Mouse (Mus musculus): ENCODE measurements at regions not wholly inside any gene's neighbourhood (a gene's known extent, or its start where the extent isn't known, plus 50 kb on each side); places are given as distances from the start of the nearest gene placed in this dataset.

DNA sequence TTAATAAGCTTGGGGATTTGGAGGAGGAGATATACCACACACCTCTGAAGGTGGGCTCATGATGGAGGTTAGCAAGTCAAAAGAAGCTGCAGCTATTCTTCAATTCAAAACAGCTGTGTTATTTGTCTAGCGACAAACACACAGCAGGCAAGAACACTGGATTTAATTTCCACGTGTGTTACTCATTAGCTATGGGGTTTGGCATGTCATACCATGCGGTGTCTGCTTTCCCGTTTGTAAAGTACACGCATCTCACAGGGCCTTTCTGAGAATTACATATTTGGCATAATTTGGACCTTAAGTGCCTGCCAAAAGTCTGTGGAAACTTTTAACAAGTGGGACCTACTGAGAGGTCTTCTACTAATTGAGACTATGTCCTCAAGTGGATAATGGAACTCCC, 65.5 kb upstream of the Xpr1 start:
- Histone ChIP-seq H3K27me3 (ENCODE audit: control insufficient read depth, insufficient read depth, low read length) (no peaks in the 10 kb centered on the region), H3K9me3 (ENCODE audit: control insufficient read depth, low read length) (no peaks in the 10 kb centered on the region), H3K27ac (no peak overlapping the region), H3K4me1 (replicated peaks; ENCODE audit: control insufficient read depth in 2 of 2, insufficient read depth in 2 of 2, low read length in 1 of 2) (peaks cover 5 to 10% of the 10 kb centered on the region in 2 experiments; a peak in 2 of 4 replicates), H3K9ac (replicated peaks) (no peak overlapping the region), H3K36me3 (replicated peaks; ENCODE audit: control insufficient read depth, insufficient read depth, low read depth) (no peaks in the 10 kb centered on the region), H3K4me2 (ENCODE audit: low read depth) (no peak overlapping the region), H3K4me3 (ENCODE audit: insufficient read depth in 1 of 2, low read depth in 2 of 2, low read length in 2 of 2) (no peak overlapping the region)
- TF ChIP-seq CTCF (IDR thresholded peaks at IDR 0.05; ENCODE audit: low read depth) = no peak
- 77% methylated on average over 5 of the region's 5 CpGs for WGBS (ENCODE audit: insufficient replicate concordance)
- no peak for DNase-seq (ENCODE audit: low read depth in 3 of 3, low spot score in 3 of 3)
- no peak for ATAC-seq (ENCODE audit: insufficient read depth)

DNA sequence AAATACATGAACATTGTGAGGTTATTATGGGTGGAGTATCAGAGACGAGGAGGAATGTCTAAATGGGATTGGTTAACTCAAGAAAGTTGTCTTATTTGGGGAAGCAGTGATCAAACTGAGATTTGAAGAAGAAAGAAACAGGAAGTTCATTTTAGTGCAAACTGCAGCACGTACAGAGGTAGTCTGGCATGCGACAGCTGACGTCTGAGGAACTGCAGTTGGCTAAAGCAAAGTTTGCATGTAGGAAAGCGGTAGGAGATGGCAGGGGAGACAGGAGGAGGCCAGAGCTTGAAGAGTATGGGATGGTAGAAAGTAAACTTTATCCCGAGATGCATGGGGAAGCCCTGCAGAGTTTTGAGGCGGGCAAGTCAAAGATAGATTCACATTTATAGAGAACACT, 66.5 kb upstream of the Xpr1 start:
- TF ChIP-seq CTCF (IDR thresholded peaks at IDR 0.05; ENCODE audit: low read depth) (no peak), EP300 (IDR thresholded peaks at IDR 0.05; ENCODE audit: low read depth) (no peak)

DNA sequence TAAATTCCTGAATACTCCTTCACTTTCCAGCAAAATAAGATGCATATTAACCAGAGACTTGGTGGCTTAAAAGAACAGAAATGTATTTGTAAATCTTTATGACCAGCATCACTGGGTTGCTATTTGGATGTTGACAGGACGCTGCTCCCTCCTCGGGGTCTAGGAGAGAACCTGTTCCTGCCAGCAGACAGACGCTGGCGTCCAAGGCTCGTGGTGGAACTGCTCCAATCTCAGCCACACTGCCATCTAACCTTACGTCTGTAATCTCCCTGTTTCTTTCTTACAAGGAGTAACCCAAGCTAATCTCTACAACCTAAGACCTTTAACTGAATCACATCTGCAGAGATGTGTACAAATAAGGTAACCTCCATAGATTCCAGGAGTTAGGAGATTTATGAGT, 70.1 kb upstream of the Acbd6 start:
- no peak overlapping the region for H3K9ac ChIP-seq (replicated peaks)
- ATAC-seq (ENCODE audit: insufficient read depth) (no peak), DNase-seq (ENCODE audit: low read depth in 3 of 3, low spot score in 3 of 3) (no peak)
- no peaks in the 10 kb centered on the region for H3K4me1 ChIP-seq (replicated peaks; ENCODE audit: control insufficient read depth in 2 of 2, insufficient read depth in 2 of 2, low read length in 1 of 2)
- no peak overlapping the region for H3K27ac ChIP-seq
- H3K36me3 ChIP-seq (replicated peaks; ENCODE audit: control insufficient read depth, insufficient read depth, low read depth) = no peaks in the 10 kb centered on the region
- H3K27me3 ChIP-seq (ENCODE audit: control insufficient read depth, insufficient read depth, low read length) = no peaks in the 10 kb centered on the region
- no peaks in the 10 kb centered on the region for H3K9me3 ChIP-seq (ENCODE audit: control insufficient read depth, low read length)
- no peak overlapping the region for H3K4me2 ChIP-seq (ENCODE audit: low read depth)
- 65% methylated on average over 6 of the region's 6 CpGs for WGBS (ENCODE audit: insufficient replicate concordance)
- TF ChIP-seq CTCF (IDR thresholded peaks at IDR 0.05; ENCODE audit: low read depth) (no peak), EP300 (IDR thresholded peaks at IDR 0.05; ENCODE audit: low read depth) (no peak)
- no peak overlapping the region for H3K4me3 ChIP-seq (ENCODE audit: insufficient read depth in 1 of 2, low read depth in 2 of 2, low read length in 2 of 2)

More for the DNA sequence above, 66.5 kb upstream of the Xpr1 start:
- Histone ChIP-seq H3K27ac (no peak overlapping the region), H3K9ac (replicated peaks) (no peak overlapping the region), H3K27me3 (ENCODE audit: control insufficient read depth, insufficient read depth, low read length) (no peaks in the 10 kb centered on the region), H3K4me3 (ENCODE audit: insufficient read depth in 1 of 2, low read depth in 2 of 2, low read length in 2 of 2) (no peak overlapping the region), H3K9me3 (ENCODE audit: control insufficient read depth, low read length) (no peaks in the 10 kb centered on the region), H3K4me1 (replicated peaks; ENCODE audit: control insufficient read depth in 2 of 2, insufficient read depth in 2 of 2, low read length in 1 of 2) (peaks cover 5 to 10% of the 10 kb centered on the region in 2 experiments; a peak in 2 of 4 replicates), H3K36me3 (replicated peaks; ENCODE audit: control insufficient read depth, insufficient read depth, low read depth) (no peaks in the 10 kb centered on the region), H3K4me2 (ENCODE audit: low read depth) (no peak overlapping the region)
- ATAC-seq (ENCODE audit: insufficient read depth) = no peak
- no peak for DNase-seq (ENCODE audit: low read depth in 3 of 3, low spot score in 3 of 3)
- 39% methylated on average over 7 of the region's 7 CpGs for WGBS (ENCODE audit: insufficient replicate concordance)

DNA sequence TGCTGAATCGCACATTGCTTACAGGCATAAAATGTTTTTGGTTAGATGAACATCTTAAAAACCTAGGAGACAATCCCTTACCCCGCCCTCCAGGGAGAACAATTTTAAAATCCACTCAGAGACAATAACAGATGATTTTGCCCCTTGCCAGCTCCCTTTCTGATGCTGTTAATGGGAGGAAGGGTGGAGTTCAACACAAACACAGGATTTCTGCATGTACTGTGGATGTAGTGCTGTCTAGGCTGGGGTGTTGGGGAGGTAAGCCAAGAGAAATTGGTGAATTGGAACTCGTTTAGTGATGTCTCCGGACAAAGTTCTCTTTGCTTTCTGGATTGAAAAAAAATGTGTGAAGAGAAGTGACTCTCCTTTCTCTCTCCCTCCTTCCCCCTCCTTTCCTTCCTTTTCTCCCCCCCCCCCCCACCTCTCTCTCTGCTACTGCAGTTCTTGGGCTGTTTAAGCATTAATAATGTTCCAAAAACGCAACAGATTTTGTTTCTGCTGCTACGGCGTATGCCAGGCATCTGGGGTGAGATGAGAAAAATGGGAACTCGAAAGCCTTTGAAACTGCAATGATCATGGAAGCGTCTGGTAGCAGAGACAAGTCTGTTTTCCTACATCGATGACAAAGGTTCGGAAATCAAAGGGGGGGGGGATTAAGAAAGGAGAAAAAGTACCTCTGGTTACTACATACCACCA, 68.8 kb upstream of the Acbd6 start:
- TF ChIP-seq CTCF (IDR thresholded peaks at IDR 0.05; ENCODE audit: low read depth) = no peak
- H3K27me3 ChIP-seq (ENCODE audit: control insufficient read depth, insufficient read depth, low read length) = no peaks in the 10 kb centered on the region
- H3K27ac ChIP-seq = no peak overlapping the region
- ATAC-seq (ENCODE audit: insufficient read depth) = no peak
- no peak overlapping the region for H3K4me2 ChIP-seq (ENCODE audit: low read depth)
- no peaks in the 10 kb centered on the region for H3K4me1 ChIP-seq (replicated peaks; ENCODE audit: control insufficient read depth in 2 of 2, insufficient read depth in 2 of 2, low read length in 1 of 2)
- no peak overlapping the region for H3K4me3 ChIP-seq (ENCODE audit: insufficient read depth in 1 of 2, low read depth in 2 of 2, low read length in 2 of 2)
- no peak overlapping the region for H3K9ac ChIP-seq (replicated peaks)
- no peaks in the 10 kb centered on the region for H3K36me3 ChIP-seq (replicated peaks; ENCODE audit: control insufficient read depth, insufficient read depth, low read depth)
- H3K9me3 ChIP-seq (ENCODE audit: control insufficient read depth, low read length) = no peaks in the 10 kb centered on the region
- WGBS (ENCODE audit: insufficient replicate concordance) = 62% methylated on average over 11 of the region's 11 CpGs
- DNase-seq (ENCODE audit: low read depth in 3 of 3, low spot score in 3 of 3) = no peak

DNA sequence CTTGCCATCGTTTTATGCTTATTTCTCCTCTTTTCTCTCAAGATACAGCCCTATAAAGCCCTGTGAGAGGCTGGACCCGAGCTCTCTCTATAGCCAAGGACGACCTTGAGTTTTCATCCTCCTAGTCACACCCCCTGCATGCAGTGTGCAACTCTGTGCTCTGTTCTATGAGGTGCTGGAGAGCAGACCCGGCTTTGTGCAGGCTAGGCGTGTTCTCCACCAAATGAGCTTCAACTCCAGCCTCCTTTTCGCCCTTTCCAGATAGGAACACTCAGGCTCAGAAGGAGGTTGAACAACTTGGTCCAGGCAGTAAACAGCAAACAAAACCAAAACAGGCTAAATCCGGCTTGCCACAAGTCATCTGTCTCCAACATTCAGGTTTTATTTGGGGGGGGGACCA, 67.8 kb upstream of the Acbd6 start:
- H3K9ac ChIP-seq (replicated peaks) = no peak overlapping the region
- no peaks in the 10 kb centered on the region for H3K36me3 ChIP-seq (replicated peaks; ENCODE audit: control insufficient read depth, insufficient read depth, low read depth)
- no peaks in the 10 kb centered on the region for H3K9me3 ChIP-seq (ENCODE audit: control insufficient read depth, low read length)
- no peaks in the 10 kb centered on the region for H3K4me1 ChIP-seq (replicated peaks; ENCODE audit: control insufficient read depth in 2 of 2, insufficient read depth in 2 of 2, low read length in 1 of 2)
- H3K27ac ChIP-seq = no peak overlapping the region
- H3K27me3 ChIP-seq (ENCODE audit: control insufficient read depth, insufficient read depth, low read length) = no peaks in the 10 kb centered on the region
- TF ChIP-seq EP300 (IDR thresholded peaks at IDR 0.05; ENCODE audit: low read depth) (no peak), CTCF (IDR thresholded peaks at IDR 0.05; ENCODE audit: low read depth) (no peak)
- 53% methylated on average over 7 of the region's 7 CpGs for WGBS (ENCODE audit: insufficient replicate concordance)
- H3K4me3 ChIP-seq (ENCODE audit: insufficient read depth in 1 of 2, low read depth in 2 of 2, low read length in 2 of 2) = no peak overlapping the region
- ATAC-seq (ENCODE audit: insufficient read depth) = no peak
- no peak overlapping the region for H3K4me2 ChIP-seq (ENCODE audit: low read depth)
- DNase-seq (ENCODE audit: low read depth in 3 of 3, low spot score in 3 of 3) = no peak

Data from liver, embryonic 14.5 days (tissue).